Mouse (Mus musculus): Measurements from ENCODE around the gene Cse1l. TPM values are rescaled to one million over a fixed set of nuclear protein-coding genes. Genes with fewer than 3 reads are reported as not detected.

The Cse1l gene
- total and polyA plus RNA-seq, 3 experiments = 76.0 to 165 (median 162) TPM

DNA sequence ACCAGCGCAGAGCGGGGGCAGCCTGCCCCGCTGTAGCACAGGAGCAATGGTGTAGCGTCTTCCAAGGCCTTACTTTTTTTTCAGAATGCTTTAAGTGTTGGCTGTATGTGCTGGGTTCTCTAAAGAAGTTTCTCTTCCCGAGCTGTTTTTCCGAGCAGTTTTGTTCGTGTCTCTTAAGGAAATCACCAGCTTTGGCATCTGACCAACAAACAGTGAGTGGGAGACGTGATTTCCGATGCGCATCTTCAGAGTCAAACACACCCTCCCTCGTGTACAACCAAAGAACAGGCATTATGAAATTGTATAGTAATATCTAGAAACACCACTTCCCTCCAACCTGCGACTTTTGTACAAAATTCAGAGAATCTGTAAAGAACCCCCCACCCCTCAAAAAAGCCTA lies 8.9 kb upstream of the Cse1l start:
- TF ChIP-seq IRF4 (IDR thresholded peaks at IDR 0.05; ENCODE audit: low read depth, low read length) (peak; percentile 48), MAX (IDR thresholded peaks at IDR 0.05; ENCODE audit: low read length) (no peak), EP300 (IDR thresholded peaks at IDR 0.05; ENCODE audit: low read length) (peak; percentile 39; the same call in 1 of the 2 replicates), TBP (conservative IDR thresholded peaks at IDR 0.05; ENCODE audit: low read depth, low read length) (no peak), RAD21 (IDR thresholded peaks at IDR 0.05; ENCODE audit: low read depth, low read length) (no peak)
- H3K4me1 ChIP-seq (ENCODE audit: control insufficient read depth in 1 of 2, insufficient read depth in 2 of 2) = peaks cover 4 to 16% of the 10 kb centered on the region in 2 experiments; a peak in 2 of 4 replicates
- peaks cover 5% of the 10 kb centered on the region for H3K9me3 ChIP-seq (replicated peaks; ENCODE audit: low read length)
- H3K36me3 ChIP-seq (replicated peaks in 1 of 2; ENCODE audit: control insufficient read depth in 1 of 2, insufficient read depth in 1 of 2, low read length in 1 of 2) = peaks cover 25 to 51% of the 10 kb centered on the region in 2 experiments
- dilution Hi-C loops (cut with MboI; ENCODE audit: extremely low pct_ligation_motif_present, extremely low pct_unique_long_range_greater_than_20kb, low sequenced_read_pairs) (no loop called here), in situ Hi-C loops (cut with MboI; ENCODE audit: low pct_ligation_motif_present, low pct_unique_long_range_greater_than_20kb, low sequenced_read_pairs) (no loop called here)
- no peaks in the 10 kb centered on the region for H3K27me3 ChIP-seq (replicated peaks)
- no peak overlapping the region for H3K4me3 ChIP-seq (replicated peaks in 1 of 3; ENCODE audit: low read depth in 2 of 3, low read length in 2 of 3, poor library complexity in 1 of 3)
- H3K9ac ChIP-seq (ENCODE audit: insufficient read depth, low read depth) = no peak overlapping the region
- H3K27ac ChIP-seq (ENCODE audit: insufficient read depth, low read depth) = no peak overlapping the region
- DNase-seq (ENCODE audit: extremely low read depth) = no peak
- no peak overlapping the region for H3K4me2 ChIP-seq (ENCODE audit: insufficient read depth, low read depth, poor library complexity, severe bottlenecking)
- no peaks in the 10 kb centered on the region for H3K79me2 ChIP-seq (replicated peaks; ENCODE audit: control insufficient read depth, extremely low read depth, insufficient read depth, poor library complexity, severe bottlenecking)

DNA sequence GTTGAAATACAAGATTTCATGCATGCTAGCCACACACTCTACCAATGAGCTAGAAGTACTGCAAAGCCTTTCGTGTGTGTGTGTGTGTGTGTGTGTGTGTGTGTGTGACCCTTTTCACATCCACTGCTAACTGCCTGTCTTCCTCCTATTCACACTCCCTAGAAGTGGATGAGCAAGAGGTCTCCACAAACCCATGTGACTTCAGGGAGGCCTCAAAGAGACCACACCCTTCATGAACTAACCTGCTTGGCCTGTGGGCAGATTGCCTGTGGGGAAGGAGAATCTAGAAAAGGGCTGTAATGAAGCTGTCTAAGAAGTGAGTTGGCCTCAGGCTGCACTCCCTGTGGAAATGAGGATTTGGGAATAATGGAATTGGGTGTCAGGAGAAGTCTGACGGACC lies 6.7 kb upstream of the Cse1l start:
- Histone ChIP-seq H3K79me2 (replicated peaks; ENCODE audit: control insufficient read depth, extremely low read depth, insufficient read depth, poor library complexity, severe bottlenecking) (no peaks in the 10 kb centered on the region), H3K27ac (ENCODE audit: insufficient read depth, low read depth) (no peak overlapping the region), H3K27me3 (replicated peaks) (no peaks in the 10 kb centered on the region), H3K9me3 (replicated peaks; ENCODE audit: low read length) (peaks cover 5% of the 10 kb centered on the region), H3K36me3 (replicated peaks in 1 of 2; ENCODE audit: control insufficient read depth in 1 of 2, insufficient read depth in 1 of 2, low read length in 1 of 2) (peaks cover 8 to 29% of the 10 kb centered on the region in 2 experiments), H3K4me1 (ENCODE audit: control insufficient read depth in 1 of 2, insufficient read depth in 2 of 2) (peaks cover 2 to 16% of the 10 kb centered on the region in 2 experiments; a peak in 2 of 4 replicates), H3K9ac (ENCODE audit: insufficient read depth, low read depth) (no peak overlapping the region), H3K4me3 (replicated peaks in 1 of 3; ENCODE audit: low read depth in 2 of 3, low read length in 2 of 3, poor library complexity in 1 of 3) (no peak overlapping the region), H3K4me2 (ENCODE audit: insufficient read depth, low read depth, poor library complexity, severe bottlenecking) (no peak overlapping the region)
- DNase-seq (ENCODE audit: extremely low read depth) = no peak
- dilution Hi-C loops (cut with MboI; ENCODE audit: extremely low pct_ligation_motif_present, extremely low pct_unique_long_range_greater_than_20kb, low sequenced_read_pairs) (no loop called here), in situ Hi-C loops (cut with MboI; ENCODE audit: low pct_ligation_motif_present, low pct_unique_long_range_greater_than_20kb, low sequenced_read_pairs) (no loop called here)
- TF ChIP-seq GABPA (IDR thresholded peaks at IDR 0.05; ENCODE audit: insufficient replicate concordance, low read depth, low read length) = no peak
- no peak for TF ChIP-seq USF1 (IDR thresholded peaks at IDR 0.05; ENCODE audit: low read depth, low read length)
- no peak for TF ChIP-seq ZMIZ1 (IDR thresholded peaks at IDR 0.05; ENCODE audit: low read depth, low read length)
- TF ChIP-seq UBTF (IDR thresholded peaks at IDR 0.05; ENCODE audit: low read depth, low read length) = no peak
- no peak for TF ChIP-seq KAT2A (IDR thresholded peaks at IDR 0.05; ENCODE audit: insufficient replicate concordance, low read length)
- TF ChIP-seq RCOR1 (conservative IDR thresholded peaks at IDR 0.05; ENCODE audit: low read depth, low read length) = no peak
- TF ChIP-seq BHLHE40 (IDR thresholded peaks at IDR 0.05; ENCODE audit: low read depth, low read length) = no peak
- TF ChIP-seq ETS1 (conservative IDR thresholded peaks at IDR 0.05; ENCODE audit: low read depth, low read length) = no peak
- no peak for TF ChIP-seq NRF1 (IDR thresholded peaks at IDR 0.05; ENCODE audit: low read depth, low read length)
- no peak for TF ChIP-seq JUN (IDR thresholded peaks at IDR 0.05; ENCODE audit: insufficient read depth, low read depth, low read length)
- TF ChIP-seq JUND (conservative IDR thresholded peaks at IDR 0.05; ENCODE audit: low read depth, low read length) = no peak
- TF ChIP-seq IRF4 (IDR thresholded peaks at IDR 0.05; ENCODE audit: low read depth, low read length) = no peak
- TF ChIP-seq HCFC1 (IDR thresholded peaks at IDR 0.05; ENCODE audit: low read depth, low read length) = no peak
